Mouse (Mus musculus) embryonic fibroblast, embryonic 13.5 days (primary cell): ENCODE data around the gene Cts3. TPM values are rescaled to one million over a fixed set of nuclear protein-coding genes. Genes with fewer than 3 reads are reported as not detected.
"Not testable (repeated sequence)": the region's sequence is repeated elsewhere in the genome, so short reads cannot be mapped to it uniquely, and the experiment has no call there.

Experiments used
- H3K27ac ChIP-seq: 2 replicates; pipeline ENCODE4 v1.5.1; 2012; ENCODE audit warnings: low read length, control low read depth, inconsistent platforms; ENCODE audit not compliant: insufficient read depth
- H3K4me1 ChIP-seq: 2 replicates; pipeline ENCODE4 v1.6.1; 2011; ENCODE audit warnings: low read length; ENCODE audit not compliant: control insufficient read depth, insufficient read depth
- H3K4me3 ChIP-seq: 2 replicates; pipeline ENCODE4 v1.5.1; 2011; ENCODE audit warnings: mild to moderate bottlenecking, control low read depth, low read length; ENCODE audit not compliant: insufficient read depth
- CTCF ChIP-seq: IDR thresholded peaks from 2 replicates; pipeline ENCODE4 v1.5.1; 2011; ENCODE audit warnings: mild to moderate bottlenecking, control low read depth, low read length, moderate library complexity, borderline replicate concordance; ENCODE audit not compliant: insufficient read depth
- POLR2A ChIP-seq: IDR thresholded peaks from 2 replicates; pipeline ENCODE4 v1.6.1; 2011; ENCODE audit warnings: low read depth, mild to moderate bottlenecking, control low read depth, low read length, moderate library complexity
- polyA plus RNA-seq: library from polyadenylated mRNA; stranded (reverse); fragments of >200 nt; gene quantifications from 2 replicates; pipeline ENCODE4 v1.2.4, GENCODE M21; 2011; ENCODE audit warnings: low read depth; ENCODE audit not compliant: missing spikeins, insufficient read length

Cts3 gene
- polyA plus RNA-seq, result not detected in 2 replicates

GRCm38 (mm10) chr13:61570027-61570426, at the start of gene Cts3:
Gene Cts3 (minus strand): TSS chr13:61570127.
- Histone ChIP-seq H3K4me3 (no peak within 1 kb of the TSS), H3K4me1 (no peaks in the 10 kb centered on the region), H3K27ac (no peak within 1 kb of the TSS)
- no peak for TF ChIP-seq CTCF
- TF ChIP-seq POLR2A, result no peak

DNA sequence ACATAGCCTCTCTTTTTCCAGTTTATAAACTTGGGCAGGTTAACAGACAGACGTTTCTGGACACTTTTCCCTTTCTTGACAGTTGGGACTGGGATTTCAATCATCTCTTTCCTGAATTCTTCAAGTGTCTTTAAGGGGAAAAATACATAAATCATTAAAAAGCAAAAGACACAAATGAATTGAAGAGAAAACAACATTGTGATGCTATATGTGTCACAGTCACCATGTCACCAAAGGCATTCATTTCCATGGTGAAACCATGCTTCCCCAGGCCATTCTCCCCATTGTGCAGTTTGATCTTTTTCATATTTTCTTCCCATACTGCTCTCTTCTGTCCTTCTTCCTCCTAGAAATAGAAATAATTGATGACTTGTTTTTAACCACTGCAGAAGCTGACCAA, 1.9 kb downstream of the Cts3 start, which contains the start of gene Gm49352:
Gene Gm49352 (minus strand): TSS at position 101 of the 400 bp plus-strand sequence.
- not testable (repeated sequence) for H3K4me1 ChIP-seq, H3K4me3 ChIP-seq, H3K27ac ChIP-seq

- TF ChIP-seq CTCF (no peak), POLR2A (no peak)
- no peaks in the 10 kb centered on the region for H3K4me1 ChIP-seq
- H3K4me3 ChIP-seq, result no peak within 1 kb of the TSS
- H3K27ac ChIP-seq, result no peak within 1 kb of the TSS
These were observed 28.3 kb downstream of the Cts3 start, which contains the start of gene Ctsm for GRCm38 (mm10) chr13:61541631-61542030. Gene Ctsm (minus strand): TSS chr13:61541839.

Other genes with a start within 250 kb of the Cts3 start
- not detected in 2 replicates for gene Cts7, start 211.9 kb downstream of the Cts3 start, polyA plus RNA-seq
- gene Ctsm, start 28.3 kb downstream of the Cts3 start, polyA plus RNA-seq, result not detected in 2 replicates
- not detected in 2 replicates for gene Gm49352, start 2.0 kb downstream of the Cts3 start, polyA plus RNA-seq